Mouse (Mus musculus): ENCODE results near the gene Gkn1. TPM values are rescaled to one million over a fixed set of nuclear protein-coding genes. Genes with fewer than 3 reads are reported as not detected.

Gene Gkn1
- not detected for polyA plus RNA-seq (2014; fragmentation: Illumina TruSeq; extraction: RNeasy Lipid Tissue Mini Kit (QIAGEN cat#74804); ENCODE audit: low replicate concordance)

DNA sequence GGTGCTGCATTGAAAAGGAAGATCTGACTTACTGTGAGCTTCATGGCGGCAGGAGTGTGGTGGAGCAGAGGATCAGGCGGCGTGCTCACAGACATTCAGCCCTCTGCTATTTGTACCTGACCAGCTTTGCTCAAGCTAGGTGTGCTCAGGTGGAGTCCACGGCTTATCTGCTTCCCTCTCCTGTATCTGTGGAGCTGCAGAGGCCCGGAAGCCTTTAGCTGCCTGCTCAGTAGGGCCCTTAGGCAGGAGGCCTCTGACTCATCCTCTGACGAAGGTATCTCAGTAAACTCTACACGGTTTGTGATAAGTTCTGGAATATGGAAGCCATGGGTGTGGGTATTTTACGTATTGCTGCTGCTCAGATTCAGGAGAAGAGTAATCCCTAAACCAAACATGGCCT is at the start of gene Gkn1:
Gene Gkn1 (minus strand): TSS at position 114 of the 400 bp plus-strand sequence.

DNA sequence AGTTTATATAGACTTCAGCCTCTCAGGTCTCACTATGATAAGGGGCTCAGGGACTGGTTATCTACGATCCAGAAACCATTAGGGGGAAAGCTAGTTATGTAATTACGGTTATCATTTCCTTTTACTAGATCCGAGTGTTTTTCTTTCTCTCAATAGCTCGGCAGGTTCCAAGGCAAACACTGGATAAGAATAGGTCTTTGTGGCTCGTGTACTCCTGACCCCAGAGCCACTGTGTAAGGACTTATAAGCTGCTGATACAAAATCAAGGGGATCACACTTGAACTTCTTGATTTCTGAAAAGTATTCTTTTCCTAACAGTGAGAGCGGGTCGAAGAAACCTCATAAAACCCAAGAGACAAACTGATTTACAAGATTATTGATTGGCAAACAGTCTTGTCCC is 38.1 kb upstream of the Gkn1 start, which contains the start of gene Gkn3:
Gene Gkn3 (minus strand): TSS at position 59 of the 400 bp plus-strand sequence.

DNA sequence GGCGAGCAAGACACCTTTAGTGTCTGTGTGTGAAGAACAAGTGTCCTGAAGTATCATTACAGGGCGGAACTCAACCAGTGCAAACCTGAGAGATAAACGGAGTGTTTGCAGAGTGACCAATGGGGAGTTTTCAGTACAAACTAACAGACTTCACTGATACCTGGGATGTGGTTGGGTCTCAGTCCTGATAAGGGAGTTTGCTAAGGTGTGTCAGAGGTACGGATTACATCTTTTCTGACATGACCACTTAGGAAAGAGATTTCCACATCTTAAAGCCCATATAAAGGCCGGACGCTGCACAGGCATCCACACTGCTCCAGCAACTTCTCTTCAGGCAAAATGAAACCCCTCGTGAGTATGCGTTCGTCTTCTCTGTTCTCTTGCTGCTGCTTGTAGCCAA is 22.3 kb upstream of the Gkn1 start, which contains the start of gene Gkn2:
Gene Gkn2 (plus strand): TSS at position 301 of the 400 bp plus-strand sequence.

DNA sequence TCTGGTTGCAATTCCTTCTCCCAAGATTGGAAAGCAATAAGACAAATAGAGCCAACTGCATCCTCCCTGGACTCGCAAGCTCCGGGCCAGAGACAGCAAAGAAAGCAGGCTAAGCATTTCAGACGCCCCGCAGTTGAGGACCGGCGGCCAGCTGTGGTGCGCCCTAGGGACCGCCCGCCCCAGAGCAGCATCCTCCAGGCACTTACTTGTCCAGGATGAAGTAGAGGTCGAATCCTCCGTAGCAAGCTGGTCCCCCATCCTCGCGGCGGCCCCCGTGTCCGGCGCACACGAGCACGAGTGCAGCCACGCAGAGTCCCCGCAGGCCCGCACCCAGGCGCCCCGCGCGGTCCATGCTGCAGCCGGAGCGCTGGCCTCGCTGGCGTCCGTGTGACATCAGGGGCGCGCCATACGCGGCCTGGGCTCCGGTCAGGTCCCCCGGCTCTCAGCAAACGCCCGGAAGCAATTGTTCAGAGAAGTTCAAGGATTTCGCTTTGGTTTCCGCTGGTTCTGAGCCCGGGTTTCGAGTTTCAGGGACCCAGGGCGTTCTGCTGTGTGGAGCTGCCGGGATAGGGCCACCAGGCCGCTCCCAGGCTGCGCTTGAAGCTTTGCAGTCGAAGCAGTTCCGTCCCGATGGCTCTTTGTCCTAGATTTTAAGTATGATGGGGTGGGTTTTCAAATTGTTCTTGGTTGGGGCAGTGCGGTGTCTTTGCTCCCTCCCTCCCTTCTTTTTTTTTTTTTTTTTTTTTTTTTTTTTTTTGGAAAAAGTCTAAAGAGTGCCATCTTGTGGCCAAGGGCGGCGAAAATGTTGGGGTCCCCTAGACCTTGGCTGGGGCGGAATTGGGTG is 15.4 kb downstream of the Gkn1 start, which contains the start of gene Antxr1:
Gene Antxr1 (minus strand): TSS at position 731 of the 844 bp plus-strand sequence.

Other genes with a start within 250 kb of the Gkn1 start
- gene D6Ertd527e, start 246.2 kb downstream of the Gkn1 start, polyA plus RNA-seq (2014; fragmentation: Illumina TruSeq; extraction: RNeasy Lipid Tissue Mini Kit (QIAGEN cat#74804); ENCODE audit: low replicate concordance): not detected
- gene Antxr1, start 15.1 kb downstream of the Gkn1 start, polyA plus RNA-seq (2014; fragmentation: Illumina TruSeq; extraction: RNeasy Lipid Tissue Mini Kit (QIAGEN cat#74804); ENCODE audit: low replicate concordance): 16.2 TPM
- gene Gkn2, start 22.4 kb upstream of the Gkn1 start, polyA plus RNA-seq (2014; fragmentation: Illumina TruSeq; extraction: RNeasy Lipid Tissue Mini Kit (QIAGEN cat#74804); ENCODE audit: low replicate concordance): not detected
- gene Gkn3, start 38.0 kb upstream of the Gkn1 start, polyA plus RNA-seq (2014; fragmentation: Illumina TruSeq; extraction: RNeasy Lipid Tissue Mini Kit (QIAGEN cat#74804); ENCODE audit: low replicate concordance): 0.56 TPM
- gene Bmp10, start 78.1 kb upstream of the Gkn1 start, polyA plus RNA-seq (2014; fragmentation: Illumina TruSeq; extraction: RNeasy Lipid Tissue Mini Kit (QIAGEN cat#74804); ENCODE audit: low replicate concordance): not detected
- 0.74 TPM for gene Arhgap25, start 182.3 kb upstream of the Gkn1 start, polyA plus RNA-seq (2014; fragmentation: Illumina TruSeq; extraction: RNeasy Lipid Tissue Mini Kit (QIAGEN cat#74804); ENCODE audit: low replicate concordance)
- 0.56 TPM for gene Prokr1, start 239.8 kb upstream of the Gkn1 start, polyA plus RNA-seq (2014; fragmentation: Illumina TruSeq; extraction: RNeasy Lipid Tissue Mini Kit (QIAGEN cat#74804); ENCODE audit: low replicate concordance)